Mouse (Mus musculus) gonadal fat pad, adult 2 months (tissue): ENCODE measurements around the gene Evpl. TPM values are rescaled to one million over a fixed set of nuclear protein-coding genes. Genes with fewer than 3 reads are reported as not detected.

ENCODE experiments used
- DNase-seq: peaks from one replicate; pipeline ENCODE4 v3.0.0-alpha.2; 2012; ENCODE audit warnings: low read depth
- polyA plus RNA-seq: library from polyadenylated mRNA; depleted of rRNA; stranded (reverse); fragments of >200 nt; gene quantifications from 2 replicates; pipeline ENCODE4 v1.2.3, GENCODE M21; 2012

Evpl gene
- polyA plus RNA-seq, 1 experiment, result 1.2 TPM

DNA sequence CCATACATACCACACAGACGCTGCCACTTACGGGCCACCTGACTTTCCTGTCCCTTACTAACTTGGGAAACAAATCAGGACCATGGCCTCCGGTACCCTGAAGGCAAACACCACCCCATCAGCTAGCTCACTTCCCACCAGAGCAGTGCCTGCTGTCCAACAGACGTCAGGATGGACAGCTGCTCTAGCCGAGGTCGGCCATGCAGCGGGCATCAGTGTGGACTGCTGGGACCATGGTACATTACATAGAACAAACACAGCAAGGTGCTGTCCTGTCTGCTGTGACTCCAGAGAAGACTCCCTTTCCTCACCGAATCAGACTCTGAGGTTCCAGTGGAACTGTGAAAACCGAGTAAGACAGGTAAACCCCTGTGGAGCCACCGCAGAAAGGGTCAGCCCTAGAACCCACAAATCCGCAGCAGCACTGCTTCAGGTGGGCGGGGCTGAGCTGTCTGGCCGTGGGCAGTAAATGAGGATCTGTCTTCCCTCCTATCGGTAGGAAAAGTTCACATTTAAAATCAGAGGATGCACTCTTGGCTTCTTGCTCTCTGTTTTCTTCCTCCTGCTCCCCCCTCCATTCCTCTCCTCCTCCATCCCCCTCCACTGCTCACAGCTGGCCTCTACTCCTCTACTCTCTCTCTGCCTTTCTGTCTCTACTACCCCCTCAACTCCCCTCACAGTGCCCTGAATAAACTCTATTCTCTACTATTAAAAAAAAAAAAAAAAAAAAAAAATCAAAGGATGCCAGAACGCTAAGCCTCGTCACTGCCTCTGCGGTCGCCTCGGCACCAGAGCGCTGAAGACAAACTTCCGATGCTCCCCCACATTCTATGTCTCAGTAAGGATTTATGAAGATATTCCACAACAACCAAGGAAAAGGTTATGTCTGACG lies 17.5 kb upstream of the Evpl start:
- DNase-seq, result no peak

DNA sequence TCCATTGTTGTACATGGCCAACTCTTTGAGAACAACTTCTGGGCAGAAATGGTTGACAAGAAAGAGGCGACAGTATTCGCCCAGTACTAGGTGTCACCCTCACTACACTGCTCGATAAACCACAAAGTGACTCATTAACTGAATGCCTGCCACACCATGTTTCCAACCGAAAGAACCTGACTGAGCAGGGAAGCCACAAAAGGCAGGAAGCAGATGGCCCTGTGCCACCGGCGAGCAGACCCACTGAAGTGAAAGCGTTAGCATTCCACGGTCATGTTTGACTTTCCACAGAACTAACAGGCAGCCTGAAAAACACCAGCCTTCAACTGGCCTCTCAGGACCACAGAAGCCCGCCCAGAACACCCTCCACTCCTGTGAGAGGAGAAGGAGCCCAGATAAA lies 16.8 kb upstream of the Evpl start:
- DNase-seq, result no peak

DNA sequence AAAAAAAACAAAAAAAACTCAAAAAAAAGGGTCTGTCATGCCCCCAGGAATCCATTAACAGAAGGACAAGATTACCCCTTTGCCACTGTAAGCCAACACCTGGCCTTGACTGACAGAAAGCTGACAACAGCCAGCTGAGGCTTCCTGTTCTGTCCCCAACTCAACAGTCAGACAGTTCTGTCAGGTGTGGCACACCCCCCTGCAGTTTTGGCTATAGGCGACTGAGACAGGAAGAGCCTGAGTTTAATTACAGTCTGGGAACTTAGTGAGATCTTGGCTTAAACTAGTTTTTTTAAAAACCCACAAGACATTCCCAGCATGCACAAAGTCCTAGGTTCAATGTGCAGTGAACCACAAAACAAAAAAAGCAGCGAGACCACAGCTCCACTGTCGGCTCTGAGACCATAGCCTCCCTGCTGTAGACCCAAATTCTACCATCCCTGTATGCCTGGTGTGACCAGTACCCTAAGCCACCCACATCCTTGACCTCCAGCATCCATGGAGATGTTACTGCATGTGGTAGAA lies 15.3 kb upstream of the Evpl start:
- no peak for DNase-seq

GRCm38 (mm10) chr11:116250898-116251297 lies 13.0 kb upstream of the Evpl start:
- DNase-seq, result no peak

GRCm38 (mm10) chr11:116247502-116248222 lies 9.8 kb upstream of the Evpl start:
- peak; percentile 65 for DNase-seq

DNA sequence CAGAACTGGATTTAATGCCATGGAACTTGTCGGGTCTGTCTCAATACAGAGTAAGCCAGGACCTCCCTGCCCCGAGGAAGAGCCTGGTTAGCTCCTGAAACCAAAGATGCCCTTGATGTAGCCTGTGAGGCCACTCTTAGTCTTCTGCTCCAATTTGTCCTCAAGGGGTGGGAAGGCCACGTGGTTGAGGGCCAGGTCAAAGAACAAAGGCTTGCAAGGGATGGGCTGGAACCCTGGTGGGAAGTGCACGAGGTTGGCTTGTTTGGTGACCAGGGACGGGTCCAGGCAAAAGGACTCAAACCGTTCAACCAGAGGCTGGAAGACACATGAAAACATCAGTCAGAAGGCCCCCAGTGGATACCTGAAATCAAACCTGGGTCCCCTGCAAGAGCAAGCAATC lies 7.7 kb upstream of the Evpl start:
- DNase-seq, result no peak

DNA sequence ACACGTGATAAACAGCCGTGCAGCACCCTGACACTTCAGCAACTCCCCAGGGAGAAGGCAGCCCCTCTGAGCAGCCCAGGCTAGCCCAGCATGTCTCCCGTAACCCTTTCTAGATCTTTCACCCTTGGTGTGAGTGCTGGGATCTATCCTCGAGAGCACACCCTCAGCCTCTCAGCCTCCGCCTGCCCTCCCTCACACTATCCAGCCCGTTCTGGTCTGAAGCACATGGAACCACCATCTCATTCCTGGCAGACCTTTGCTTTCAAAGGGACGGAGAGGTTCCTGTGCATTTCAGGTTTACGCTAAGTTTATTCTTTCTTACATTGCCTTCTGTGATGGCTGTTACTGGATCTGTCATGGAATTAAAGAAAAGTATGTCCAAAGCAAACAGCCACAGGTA lies 6.7 kb upstream of the Evpl start:
- DNase-seq, result no peak

DNA sequence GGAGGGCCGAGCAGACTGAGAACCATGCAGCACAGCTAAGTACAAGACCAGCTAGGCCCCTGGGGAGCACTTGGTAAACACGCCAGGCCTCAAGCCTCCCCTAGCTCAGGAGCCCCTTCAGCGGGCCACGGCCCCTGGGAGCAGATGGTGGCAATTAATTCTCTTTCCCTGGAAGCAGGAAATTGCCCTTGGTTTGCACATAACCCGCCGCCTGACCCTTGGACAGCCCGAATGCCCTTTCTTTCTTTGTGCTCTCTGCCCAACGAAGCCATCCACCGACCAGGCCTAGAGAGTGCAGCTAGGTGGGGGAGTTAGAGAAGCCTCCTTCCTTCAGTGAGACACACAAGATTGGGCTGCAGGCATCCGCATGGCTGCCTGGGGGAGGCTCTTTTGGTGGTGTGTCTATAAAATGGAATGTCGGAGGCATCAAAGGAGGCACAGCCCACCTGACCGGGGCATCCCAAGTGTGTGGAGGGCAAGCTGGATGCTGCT lies 3.9 kb upstream of the Evpl start:
- no peak for DNase-seq

- DNase-seq, result no peak
Measured at GRCm38 (mm10) chr11:116239797-116240196, 1.9 kb upstream of the Evpl start.

- DNase-seq, result no peak
Measured at GRCm38 (mm10) chr11:116234901-116235300, 3.0 kb downstream of the Evpl start.

DNA sequence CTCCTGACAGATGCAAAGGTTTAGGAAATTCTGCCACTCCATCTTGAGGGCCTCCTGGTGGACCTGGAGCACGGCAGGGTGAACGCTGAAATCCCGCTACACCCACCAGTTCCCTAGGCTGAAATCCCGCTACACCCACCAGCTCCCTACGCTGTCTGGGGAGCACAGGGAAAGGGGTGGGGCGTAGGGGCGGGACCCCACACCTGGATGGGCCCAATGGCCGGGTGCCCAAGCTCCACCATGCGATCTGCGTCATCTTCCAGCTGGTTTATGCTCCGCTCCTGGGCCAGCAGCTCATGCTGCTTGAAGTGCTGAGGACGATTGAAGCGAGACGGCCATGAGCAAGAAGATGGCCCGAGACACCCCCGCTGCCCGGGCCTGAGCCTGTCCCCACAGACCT lies 5.5 kb downstream of the Evpl start:
- no peak for DNase-seq

DNA sequence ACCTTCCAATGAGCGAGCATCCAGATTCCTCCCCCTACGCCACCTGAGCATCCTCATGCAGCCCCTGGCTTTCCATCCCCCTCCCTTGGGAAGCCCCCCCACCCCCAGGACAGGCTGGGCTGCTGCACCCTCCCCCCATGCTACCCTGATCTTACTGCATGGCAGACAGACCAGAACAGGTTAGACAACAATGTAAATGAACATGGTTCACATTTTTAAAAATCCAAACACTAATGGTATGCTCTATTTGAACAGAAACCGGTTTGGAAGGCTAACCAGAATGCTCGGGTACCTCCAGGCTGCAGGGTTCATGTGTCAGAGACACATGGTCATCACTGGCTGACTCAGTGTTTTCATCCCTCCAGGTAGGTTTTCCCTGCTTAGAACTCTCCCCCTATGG lies 9.2 kb downstream of the Evpl start:
- no peak for DNase-seq

DNA sequence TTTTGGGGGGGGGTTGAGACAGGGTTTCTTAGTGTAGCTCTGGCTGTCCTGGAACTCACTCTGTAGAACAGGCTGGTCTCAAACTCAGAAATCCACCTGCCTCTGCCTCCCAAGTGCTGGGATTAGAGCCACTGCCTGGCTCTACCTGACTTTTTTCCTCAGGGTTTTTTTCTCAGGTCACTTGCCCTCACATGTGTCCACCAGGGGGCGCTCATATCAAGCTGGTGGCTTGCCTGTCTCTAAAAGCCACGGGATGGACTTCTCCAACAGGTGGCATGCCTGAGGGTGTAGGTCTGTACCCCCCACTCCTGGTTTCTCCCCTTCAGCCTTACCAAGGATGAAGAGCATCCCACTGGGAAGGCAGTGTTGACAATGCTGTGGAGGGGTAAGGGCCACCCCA lies 11.5 kb downstream of the Evpl start:
- DNase-seq, result no peak

GRCm38 (mm10) chr11:116222740-116223059 lies 15.2 kb downstream of the Evpl start:
- no peak for DNase-seq

DNA sequence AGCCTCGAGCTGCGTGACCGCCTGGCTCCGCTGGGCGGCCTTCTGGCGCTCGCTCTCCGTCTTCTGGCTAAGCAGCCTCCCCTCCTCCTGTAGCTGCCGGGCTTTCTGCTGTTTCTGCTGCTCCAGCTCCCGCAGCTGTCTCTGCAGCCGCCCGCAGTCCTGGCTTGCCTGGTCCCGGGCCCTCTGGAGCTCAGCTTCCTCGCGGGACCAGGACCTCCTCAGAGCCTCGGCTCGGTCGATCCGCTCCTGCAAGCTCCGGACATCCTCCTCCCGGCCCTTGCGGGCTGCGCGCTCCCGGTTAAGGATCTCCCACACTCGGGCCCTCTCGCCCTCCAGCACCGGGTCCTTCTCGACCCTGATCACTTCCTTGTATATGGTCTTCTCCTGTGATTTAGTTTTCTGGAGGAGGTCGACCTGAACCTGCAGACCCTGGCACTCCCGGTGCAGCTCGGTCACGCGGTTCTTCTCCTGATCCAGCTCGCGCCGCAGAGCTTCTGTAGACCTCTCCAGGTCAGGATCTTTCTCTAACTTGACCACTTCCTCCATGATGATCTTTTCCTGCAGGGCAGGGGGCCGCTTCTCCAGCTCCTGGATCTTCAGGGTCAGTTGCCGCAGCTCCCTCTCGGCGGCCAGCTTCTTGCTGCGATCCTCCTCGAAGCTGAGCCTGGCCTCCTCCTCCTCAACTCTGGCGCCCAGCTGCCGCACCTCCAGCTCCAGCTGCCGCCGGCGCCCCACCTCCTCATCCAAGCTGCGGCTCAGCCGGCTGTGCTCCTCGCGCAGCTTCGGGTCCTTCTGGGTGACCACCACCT lies 15.7 kb downstream of the Evpl start:
- DNase-seq, result no peak

GRCm38 (mm10) chr11:116219885-116220284 lies 18.0 kb downstream of the Evpl start:
- DNase-seq, result no peak

GRCm38 (mm10) chr11:116218737-116219400 lies 19.0 kb downstream of the Evpl start:
- DNase-seq, result no peak

GRCm38 (mm10) chr11:116218263-116218662 lies 19.6 kb downstream of the Evpl start:
- no peak for DNase-seq

DNA sequence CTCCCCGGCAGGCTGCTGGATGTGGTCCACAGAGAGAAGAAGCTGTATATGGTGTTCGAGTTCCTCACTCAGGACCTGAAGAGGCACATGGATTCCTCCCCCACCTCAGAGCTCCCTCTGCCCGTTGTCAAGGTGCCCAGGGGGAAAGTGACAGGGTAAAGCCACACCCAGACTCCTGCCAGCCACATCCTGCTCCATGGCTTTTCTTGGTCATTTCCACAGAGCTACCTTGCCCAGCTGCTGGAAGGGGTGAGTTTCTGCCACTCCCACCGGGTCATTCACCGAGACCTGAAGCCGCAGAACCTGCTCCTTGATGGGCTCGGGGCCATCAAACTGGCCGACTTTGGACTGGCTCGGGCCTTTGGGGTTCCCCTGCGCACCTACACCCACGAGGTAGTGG lies 21.3 kb downstream of the Evpl start:
- no peak for DNase-seq

- no peak for DNase-seq
Measured at GRCm38 (mm10) chr11:116215991-116216390, 21.9 kb downstream of the Evpl start.

GRCm38 (mm10) chr11:116215181-116215580 lies 22.7 kb downstream of the Evpl start:
- DNase-seq, result no peak
